Mouse (Mus musculus) heart, embryonic 15.5 days (tissue): ENCODE results near the gene Aspg. TPM values are rescaled to one million over a fixed set of nuclear protein-coding genes. Genes with fewer than 3 reads are reported as not detected.

ENCODE experiments used
- ATAC-seq: fragments of 200-750 bp; cut with Nextera tagmentation; replicated peaks from 2 replicates; pipeline ENCODE4 v1.8.0; 2017; ENCODE audit warnings: low read depth, moderate TSS enrichment; ENCODE audit not compliant: insufficient number of reproducible peaks, insufficient read depth, low FRiP score
- H3K27ac ChIP-seq: fragments of 300-500 bp; sonication (generic); 2 replicates; pipeline ENCODE4 v1.5.1; 2015; ENCODE audit warnings: mild to moderate bottlenecking, inconsistent platforms
- H3K27me3 ChIP-seq: fragments of 300-500 bp; sonication (generic); 2 replicates; pipeline ENCODE4 v1.6.1; 2015; ENCODE audit warnings: inconsistent platforms
- H3K36me3 ChIP-seq: fragments of 300-500 bp; sonication (generic); 2 replicates; pipeline ENCODE4 v1.6.1; 2015; ENCODE audit warnings: mild to moderate bottlenecking, inconsistent platforms
- H3K4me1 ChIP-seq: fragments of 300-500 bp; sonication (generic); replicated peaks from 2 replicates; pipeline ENCODE4 v1.6.1; 2015; ENCODE audit warnings: inconsistent platforms
- H3K4me2 ChIP-seq: fragments of 300-500 bp; sonication (generic); 2 replicates; pipeline ENCODE4 v1.6.1; 2015; ENCODE audit warnings: inconsistent platforms, mild to moderate bottlenecking, moderate library complexity
- H3K4me3 ChIP-seq: fragments of 300-500 bp; sonication (generic); 2 replicates; pipeline ENCODE4 v1.5.1; 2015; ENCODE audit warnings: mild to moderate bottlenecking, inconsistent platforms
- H3K9ac ChIP-seq: fragments of 300-500 bp; sonication (generic); 2 replicates; pipeline ENCODE4 v1.6.1; 2015; ENCODE audit warnings: mild to moderate bottlenecking, inconsistent platforms
- H3K9me3 ChIP-seq: fragments of 300-500 bp; sonication (generic); replicated peaks from 2 replicates; pipeline ENCODE4 v1.6.1; 2016; ENCODE audit warnings: inconsistent platforms
- WGBS: fragments of 180-500 bp; shearing (Covaris S2); methylation state at CpG from one replicate; pipeline ENCODE4 v1.1.7; 2015; ENCODE audit warnings: mixed read lengths; 5-methylcytosine and 5-hydroxymethylcytosine counted together
- polyA plus RNA-seq: library from polyadenylated mRNA; unstranded; fragments of >200 nt; fragmentation: Nextera tagmentation; extraction: Ambion mirVana; gene quantifications from 2 replicates; pipeline ENCODE4 v1.2.1, GENCODE M21; 2015

Aspg gene
- polyA plus RNA-seq, 1 experiment from 2014 or later, result 0.45 TPM

DNA sequence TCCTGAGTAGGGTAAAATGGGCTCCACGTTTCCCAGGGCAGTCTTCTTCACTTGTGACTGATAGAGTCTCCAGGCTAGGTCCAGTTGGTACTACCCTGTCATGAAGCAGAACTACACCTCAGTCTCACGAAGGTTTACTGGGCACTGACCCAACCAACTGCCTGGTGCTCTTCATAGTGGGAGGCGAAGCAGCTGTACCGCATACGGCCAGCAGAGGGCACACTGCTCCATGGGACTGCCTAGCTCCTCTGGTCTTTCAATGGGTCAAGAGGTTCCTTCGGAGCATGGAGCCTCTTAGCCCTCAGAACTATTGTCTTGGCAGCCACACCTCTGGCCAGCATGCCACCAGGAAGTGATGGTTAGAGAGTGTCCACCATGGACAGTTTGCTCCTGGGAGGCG is 7.2 kb downstream of the Aspg start:
- Histone ChIP-seq H3K27ac (no peak overlapping the region), H3K4me2 (no peak overlapping the region), H3K9me3 (no peaks in the 10 kb centered on the region), H3K9ac (no peak overlapping the region), H3K4me1 (no peaks in the 10 kb centered on the region), H3K4me3 (no peak overlapping the region), H3K36me3 (no peaks in the 10 kb centered on the region), H3K27me3 (peaks cover 59% of the 10 kb centered on the region)
- no peak for ATAC-seq
- 14% methylated on average over 7 of the region's 7 CpGs for WGBS

- no peak overlapping the region for H3K9ac ChIP-seq
- peaks cover 49% of the 10 kb centered on the region for H3K27me3 ChIP-seq
- no peaks in the 10 kb centered on the region for H3K9me3 ChIP-seq
- no peak overlapping the region for H3K27ac ChIP-seq
- no peak overlapping the region for H3K4me3 ChIP-seq
- H3K4me1 ChIP-seq, result no peaks in the 10 kb centered on the region
- no peaks in the 10 kb centered on the region for H3K36me3 ChIP-seq
- no peak overlapping the region for H3K4me2 ChIP-seq
- no peak for ATAC-seq
- 66% methylated on average over 5 of the region's 5 CpGs for WGBS
These were observed 10.5 kb downstream of the Aspg start for GRCm38 (mm10) chr12:112117006-112117405.

DNA sequence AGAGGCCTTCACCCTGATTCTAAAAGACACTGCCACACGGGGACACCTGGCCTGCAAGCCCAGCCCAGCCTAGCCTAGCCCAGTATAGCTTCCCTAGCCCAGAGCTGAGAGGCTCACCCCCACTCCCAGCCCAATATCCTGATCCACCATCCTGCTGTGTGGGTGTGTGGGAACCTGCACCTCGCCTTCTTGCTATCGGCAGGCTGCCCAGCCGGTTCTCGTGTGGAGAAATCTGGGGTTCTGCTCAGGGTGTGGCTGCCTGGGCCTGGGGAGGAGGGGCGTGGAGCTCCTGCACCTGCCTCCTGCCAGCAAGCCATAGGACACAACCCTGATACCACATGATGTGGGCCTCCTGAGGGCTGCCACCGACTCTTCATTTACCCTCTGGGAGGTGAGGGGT is 11.2 kb downstream of the Aspg start:
- 74% methylated on average over 7 of the region's 7 CpGs for WGBS
- H3K36me3 ChIP-seq, result no peaks in the 10 kb centered on the region
- peaks cover 48% of the 10 kb centered on the region for H3K27me3 ChIP-seq
- H3K27ac ChIP-seq, result no peak overlapping the region
- no peak overlapping the region for H3K9ac ChIP-seq
- H3K4me3 ChIP-seq, result no peak overlapping the region
- no peak for ATAC-seq
- no peaks in the 10 kb centered on the region for H3K9me3 ChIP-seq
- no peak overlapping the region for H3K4me2 ChIP-seq
- H3K4me1 ChIP-seq, result no peaks in the 10 kb centered on the region

DNA sequence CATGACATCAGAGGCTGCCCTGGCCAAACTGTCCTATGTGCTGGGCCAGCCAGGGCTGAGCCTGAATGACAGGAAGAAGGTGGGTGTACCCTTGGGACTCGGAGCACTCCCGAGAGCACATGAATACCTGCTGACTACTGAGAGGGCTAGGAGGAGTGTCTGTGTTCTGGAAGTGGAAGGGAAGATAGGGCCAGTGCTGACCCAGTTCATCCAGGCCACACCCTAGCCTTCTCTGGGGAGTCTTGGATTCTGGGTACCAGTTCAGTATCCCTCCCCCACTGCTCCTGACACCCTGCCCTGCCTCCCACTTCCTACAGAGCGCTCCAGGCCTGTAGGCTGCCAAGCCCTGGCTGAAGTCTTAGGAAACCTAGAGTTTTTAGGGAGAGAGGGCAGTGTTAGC is 14.7 kb downstream of the Aspg start:
- H3K9me3 ChIP-seq, result no peaks in the 10 kb centered on the region
- H3K27me3 ChIP-seq, result peaks cover 38% of the 10 kb centered on the region
- H3K9ac ChIP-seq, result no peak overlapping the region
- 54% methylated on average over 3 of the region's 3 CpGs for WGBS
- H3K4me1 ChIP-seq, result no peaks in the 10 kb centered on the region
- no peak overlapping the region for H3K27ac ChIP-seq
- ATAC-seq, result no peak
- H3K4me2 ChIP-seq, result no peak overlapping the region
- no peak overlapping the region for H3K4me3 ChIP-seq
- no peaks in the 10 kb centered on the region for H3K36me3 ChIP-seq

- Histone ChIP-seq H3K36me3 (no peaks in the 10 kb centered on the region), H3K4me3 (no peak overlapping the region), H3K9ac (no peak overlapping the region), H3K4me1 (peaks cover 7% of the 10 kb centered on the region), H3K9me3 (no peaks in the 10 kb centered on the region), H3K27ac (no peak overlapping the region), H3K4me2 (no peak overlapping the region), H3K27me3 (peaks cover 61% of the 10 kb centered on the region)
- no peak for ATAC-seq
- WGBS, result 78% methylated on average over 14 of the region's 14 CpGs
These were observed 19.4 kb downstream of the Aspg start for GRCm38 (mm10) chr12:112125903-112126302.

DNA sequence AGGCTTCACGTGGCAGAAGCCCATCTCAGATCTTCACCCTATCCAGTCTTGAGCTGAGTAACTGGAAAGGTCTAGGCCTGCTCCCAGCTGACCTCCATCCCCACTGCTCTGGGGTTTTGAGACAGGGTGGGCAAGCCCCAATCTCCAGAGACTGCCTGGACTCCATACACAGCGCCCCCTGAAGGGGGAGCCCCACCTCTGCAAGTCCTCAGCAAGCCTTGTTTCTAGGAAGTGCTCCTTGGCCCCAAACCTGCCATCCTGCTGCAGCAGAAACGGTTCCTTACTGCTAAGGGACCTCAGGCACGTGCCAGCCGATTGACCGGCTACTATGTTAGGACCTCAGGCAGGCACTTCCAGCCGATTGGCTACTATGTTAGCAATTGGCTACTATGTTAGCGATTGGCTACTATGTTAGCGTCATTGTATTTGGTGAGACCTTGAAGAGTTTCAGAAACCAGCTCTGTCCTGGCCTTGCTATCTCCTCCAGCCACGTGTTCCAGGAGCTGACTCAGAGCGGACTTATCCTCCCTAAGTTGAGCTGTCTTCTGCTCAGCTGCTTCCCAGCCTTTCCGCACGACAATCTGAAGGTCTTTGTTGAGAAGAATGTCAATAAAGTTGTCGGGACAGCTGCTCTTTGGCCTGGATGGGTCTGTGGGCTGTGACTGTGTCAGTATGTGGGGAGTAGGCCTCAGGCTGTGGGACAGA is 20.6 kb downstream of the Aspg start:
- no peaks in the 10 kb centered on the region for H3K9me3 ChIP-seq
- no peaks in the 10 kb centered on the region for H3K36me3 ChIP-seq
- peaks cover 11% of the 10 kb centered on the region for H3K4me1 ChIP-seq
- no peak overlapping the region for H3K9ac ChIP-seq
- peaks cover 64% of the 10 kb centered on the region for H3K27me3 ChIP-seq
- ATAC-seq, result no peak
- H3K4me2 ChIP-seq, result no peak overlapping the region
- H3K27ac ChIP-seq, result no peak overlapping the region
- H3K4me3 ChIP-seq, result no peak overlapping the region
- WGBS, result 54% methylated on average over 14 of the region's 14 CpGs

- 82% methylated on average over 4 of the region's 4 CpGs for WGBS
- Histone ChIP-seq H3K27me3 (peaks cover 64% of the 10 kb centered on the region), H3K4me2 (no peak overlapping the region), H3K36me3 (no peaks in the 10 kb centered on the region), H3K27ac (no peak overlapping the region), H3K4me3 (no peak overlapping the region), H3K9me3 (no peaks in the 10 kb centered on the region), H3K9ac (no peak overlapping the region), H3K4me1 (peaks cover 11% of the 10 kb centered on the region)
- no peak for ATAC-seq
These were observed 22.0 kb downstream of the Aspg start for GRCm38 (mm10) chr12:112128526-112128925.

DNA sequence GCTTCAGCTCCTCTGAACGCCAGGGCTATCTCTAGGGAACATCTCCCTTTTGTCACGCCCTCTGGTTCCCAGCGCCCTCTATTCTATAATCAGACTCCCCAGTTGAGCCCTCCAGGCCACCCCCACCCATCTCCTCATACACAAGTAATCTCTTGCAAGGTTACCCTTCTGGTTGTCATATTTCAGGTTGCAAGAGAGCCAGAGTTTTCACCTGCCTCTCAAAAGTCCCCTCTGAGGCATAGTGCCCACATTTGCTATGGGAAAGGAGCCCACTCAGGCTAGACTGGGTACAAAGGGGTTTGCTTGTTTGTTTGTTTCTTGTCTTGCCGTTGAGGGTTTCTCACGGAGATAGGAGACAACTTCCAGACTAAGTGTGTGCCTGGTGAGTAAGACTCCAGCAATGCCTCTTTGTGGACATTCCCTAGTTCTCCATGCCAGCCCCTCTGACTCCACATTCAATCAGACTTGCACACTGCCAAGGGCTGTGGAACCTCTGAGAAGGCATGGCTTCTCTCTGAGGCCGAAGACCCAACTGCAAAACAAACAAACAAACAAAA is 22.9 kb downstream of the Aspg start:
- Histone ChIP-seq H3K27me3 (peaks cover 63% of the 10 kb centered on the region), H3K27ac (no peak overlapping the region), H3K4me1 (peaks cover 11% of the 10 kb centered on the region), H3K4me2 (peak overlapping the region; percentile 96; the same call in 1 of the 2 replicates), H3K36me3 (no peaks in the 10 kb centered on the region), H3K4me3 (no peak overlapping the region; the same call in 1 of the 2 replicates), H3K9ac (no peak overlapping the region), H3K9me3 (no peaks in the 10 kb centered on the region)
- ATAC-seq, result no peak
- WGBS, result 57% methylated on average over 6 of the region's 6 CpGs

DNA sequence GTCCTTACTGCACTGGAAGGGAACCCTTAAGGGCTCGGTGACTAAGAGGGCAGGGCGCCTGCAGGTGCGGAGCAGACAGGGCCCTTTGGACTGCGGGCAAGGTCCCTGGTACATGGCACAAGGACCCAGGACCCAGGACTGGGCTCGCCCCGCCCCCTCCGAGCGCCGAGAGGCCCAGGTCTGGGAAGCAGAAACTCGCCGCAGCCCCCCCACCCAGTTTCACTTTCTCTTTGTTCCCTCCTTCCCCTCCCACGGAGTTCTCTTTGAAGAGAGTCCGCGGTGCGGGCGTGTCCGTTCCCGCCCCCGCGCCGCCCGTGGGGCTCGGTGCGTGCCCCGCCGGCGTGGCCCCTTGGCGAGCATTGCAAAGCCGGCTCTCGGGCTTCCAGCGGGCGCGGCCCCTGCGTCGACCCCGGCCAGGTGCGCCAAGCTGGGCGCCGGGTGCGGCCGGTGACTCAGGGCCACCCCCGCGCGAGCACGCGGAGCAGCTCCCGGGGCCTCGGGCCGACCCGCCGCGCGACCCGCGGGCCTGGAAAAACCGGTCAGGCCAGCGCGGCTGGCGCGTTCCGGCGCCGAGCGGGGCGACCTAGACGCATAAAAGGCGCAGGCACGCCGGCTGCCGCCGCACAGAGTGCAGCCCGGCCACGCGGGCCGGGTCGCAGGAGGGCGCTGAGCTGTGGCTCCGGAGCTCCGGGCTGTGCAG is 23.8 kb downstream of the Aspg start:
- H3K27me3 ChIP-seq, result peaks cover 71% of the 10 kb centered on the region
- H3K36me3 ChIP-seq, result no peaks in the 10 kb centered on the region
- H3K4me2 ChIP-seq, result peak overlapping the region; percentile 96
- peak; percentile 49 for ATAC-seq
- peaks cover 11% of the 10 kb centered on the region for H3K4me1 ChIP-seq
- under 1% methylated on average over 79 of the region's 79 CpGs for WGBS
- H3K27ac ChIP-seq, result no peak overlapping the region
- H3K9ac ChIP-seq, result peak overlapping the region; percentile 62
- H3K9me3 ChIP-seq, result no peaks in the 10 kb centered on the region
- peak overlapping the region; percentile 78 for H3K4me3 ChIP-seq

GRCm38 (mm10) chr12:112130957-112131356 is 24.5 kb downstream of the Aspg start:
- Histone ChIP-seq H3K4me2 (peak overlapping the region; percentile 96), H3K36me3 (no peaks in the 10 kb centered on the region), H3K4me3 (peak overlapping the region; percentile 78), H3K27me3 (peaks cover 77% of the 10 kb centered on the region), H3K9me3 (no peaks in the 10 kb centered on the region), H3K4me1 (peaks cover 11% of the 10 kb centered on the region), H3K9ac (peak overlapping the region; percentile 62; the same call in 1 of the 2 replicates), H3K27ac (no peak overlapping the region)
- ATAC-seq, result no peak
- WGBS, result 13% methylated on average over 23 of the region's 32 CpGs

- Histone ChIP-seq H3K4me1 (peaks cover 15% of the 10 kb centered on the region), H3K27me3 (peaks cover 77% of the 10 kb centered on the region)
- 3% methylated on average over 5 of the region's 5 CpGs for whole genome bisulfite sequencing
These were observed 33.8 kb downstream of the Aspg start for GRCm38 (mm10) chr12:112140231-112140630.

More at GRCm38 (mm10) chr12:112140231-112140630, 33.8 kb downstream of the Aspg start:
- Histone ChIP-seq H3K9me3 (no peaks in the 10 kb centered on the region), H3K4me3 (no peak overlapping the region), H3K4me2 (no peak overlapping the region), H3K27ac (no peak overlapping the region), H3K9ac (no peak overlapping the region), H3K36me3 (no peaks in the 10 kb centered on the region)
- no peak for ATAC-seq
